Mouse (Mus musculus) testis, adult 2 months (tissue): ENCODE measurements around the gene Plk5.

Source experiments
- CTCF ChIP-seq: fragments of 200-500 bp; IDR thresholded peaks from 2 replicates; pipeline ENCODE4 v1.5.1; 2012; ENCODE audit warnings: low read depth, mild to moderate bottlenecking, inconsistent platforms, low read length, moderate library complexity; ENCODE audit not compliant: control insufficient read depth, insufficient read depth, insufficient replicate concordance
- POLR2A ChIP-seq: fragments of 200-500 bp; IDR thresholded peaks from 2 replicates; pipeline ENCODE4 v1.6.1; 2012; ENCODE audit warnings: low read depth, mild to moderate bottlenecking, inconsistent platforms, low read length, moderate library complexity; ENCODE audit not compliant: control insufficient read depth

DNA sequence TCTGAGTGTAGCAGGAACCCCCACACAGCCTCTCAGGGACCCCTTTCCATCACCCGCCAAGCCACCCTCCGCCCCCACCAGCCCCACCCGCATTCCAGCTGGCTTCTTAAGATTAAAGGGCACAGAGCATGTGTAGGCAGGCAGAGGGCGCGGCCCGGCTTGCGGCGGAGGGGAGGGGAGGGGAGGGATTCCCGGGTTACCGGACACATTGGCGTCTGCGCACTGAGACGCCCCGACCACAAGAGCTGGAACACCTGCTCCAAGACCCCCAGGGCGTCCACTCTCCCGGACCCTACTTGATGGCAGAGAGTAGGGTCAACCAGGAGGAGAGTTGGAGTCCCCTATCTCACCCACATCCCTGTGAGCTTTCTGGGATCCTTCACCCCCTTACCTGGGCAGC is 11.1 kb upstream of the Plk5 start:
- TF ChIP-seq POLR2A (no peak), CTCF (no peak)
